Mouse (Mus musculus) megakaryocyte-erythroid progenitor cell, adult 5-6 weeks (primary cell): ENCODE measurements around the gene Sesn1. TPM values are rescaled to one million over a fixed set of nuclear protein-coding genes. Genes with fewer than 3 reads are reported as not detected.
"Not testable (repeated sequence)": the region's sequence is repeated elsewhere in the genome, so short reads cannot be mapped to it uniquely, and the experiment has no call there.

Source experiments
- ATAC-seq: replicated peaks from 2 replicates; pipeline ENCODE4 v1.8.0; 2016; ENCODE audit warnings: mild to moderate bottlenecking, inconsistent platforms; ENCODE audit not compliant: severe bottlenecking, poor library complexity, low FRiP score, low TSS enrichment
- total RNA-seq, 2 experiments: library from RNA; stranded (forward) in 1 of 2; stranded (reverse) in 1 of 2; fragments of 200-1000, 215-1000 nt in 1 of 2; fragments of >200 nt in 1 of 2; fragmentation: Nextera tagmentation in 1 of 2; gene quantifications; 2 replicates each; pipeline ENCODE4 v1.2.3; 2014 to 2017

The Sesn1 gene
- total RNA-seq, 2 experiments from 2014 or later = 20.4 to 22.6 TPM

DNA sequence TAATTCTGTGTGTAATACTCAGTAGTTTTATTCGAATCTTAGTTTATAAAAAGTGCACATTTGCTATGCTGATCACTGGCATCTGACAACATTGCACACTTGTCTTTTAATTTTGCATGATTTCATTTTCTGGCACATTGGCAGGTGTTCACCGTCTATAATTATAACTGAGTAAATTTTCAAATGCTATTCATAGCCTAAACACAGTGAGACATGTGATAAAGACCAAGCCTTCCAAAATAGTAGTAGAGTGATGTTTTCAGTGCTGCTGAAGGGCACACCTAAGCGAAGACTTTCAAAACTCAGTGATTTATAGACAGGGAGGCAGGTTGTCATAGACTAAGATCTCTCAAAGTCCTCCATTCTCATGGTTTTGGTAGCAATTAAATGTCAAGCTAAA lies 9.6 kb downstream of the Sesn1 start:
- ATAC-seq = no peak

DNA sequence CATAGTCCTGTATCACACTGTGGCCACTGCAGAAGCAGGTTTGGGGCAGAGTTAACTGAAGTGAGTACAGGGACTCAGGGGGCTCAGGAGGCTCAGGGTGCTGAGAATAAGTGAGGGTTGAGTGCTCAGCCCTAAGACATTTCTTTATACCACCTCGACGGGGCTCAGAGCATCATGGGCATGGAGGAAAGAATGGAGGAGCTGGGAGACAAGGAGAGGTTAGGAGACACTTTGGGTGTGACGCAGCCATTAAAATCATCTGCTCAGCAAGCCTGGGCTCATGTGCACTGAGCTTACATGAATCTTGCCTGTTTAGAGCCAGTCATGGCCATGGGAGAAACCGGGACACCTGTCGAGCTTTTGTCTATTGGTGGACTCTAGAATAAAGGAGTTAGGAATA lies 10.7 kb downstream of the Sesn1 start:
- no peak for ATAC-seq

DNA sequence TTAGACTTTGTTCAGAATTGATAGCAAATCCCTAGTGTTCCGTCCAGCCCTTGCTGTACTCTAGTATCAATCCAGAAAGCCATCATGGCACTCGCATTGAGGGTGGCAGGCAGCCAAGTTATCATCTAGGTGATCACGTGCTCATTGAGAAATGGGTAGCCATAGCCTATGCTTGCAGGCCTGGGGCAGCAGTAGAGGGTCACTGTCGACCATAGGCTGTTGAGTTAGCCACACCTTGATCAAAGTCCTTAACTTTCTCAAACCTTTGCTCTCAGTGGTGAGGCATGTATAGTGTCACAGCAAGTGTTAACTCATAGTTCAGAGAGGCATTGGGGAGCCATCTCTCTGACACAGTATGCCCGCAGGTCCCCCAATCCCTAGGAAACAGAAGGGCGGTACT lies 11.4 kb downstream of the Sesn1 start:
- ATAC-seq = no peak

- ATAC-seq = no peak
Measured at GRCm38 (mm10) chr10:41822573-41823281, 13.0 kb downstream of the Sesn1 start.

GRCm38 (mm10) chr10:41823282-41823675 lies 13.5 kb downstream of the Sesn1 start:
- ATAC-seq = not testable (repeated sequence)

GRCm38 (mm10) chr10:41823916-41824315 lies 14.2 kb downstream of the Sesn1 start:
- ATAC-seq = no peak

GRCm38 (mm10) chr10:41825041-41825440 lies 15.3 kb downstream of the Sesn1 start:
- ATAC-seq = no peak

DNA sequence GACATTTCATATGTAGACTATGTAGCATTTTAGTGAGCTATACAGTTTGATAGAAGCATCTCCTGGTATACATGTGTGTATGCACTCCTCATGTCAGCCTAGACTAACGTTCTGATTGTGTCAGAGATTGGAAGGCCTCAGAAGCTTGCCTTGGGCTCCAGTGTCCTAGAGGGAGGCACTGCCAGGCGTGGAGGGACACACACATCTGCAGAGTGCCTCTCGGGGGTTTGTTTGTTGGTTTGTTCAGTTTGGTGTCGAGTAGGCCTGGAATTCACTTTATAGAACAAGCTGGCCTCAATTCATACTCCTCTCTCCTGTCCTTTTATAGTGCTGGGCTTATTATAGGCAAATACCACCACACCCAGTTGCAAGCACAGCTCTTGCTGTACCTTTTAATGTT lies 16.3 kb downstream of the Sesn1 start:
- ATAC-seq = no peak

DNA sequence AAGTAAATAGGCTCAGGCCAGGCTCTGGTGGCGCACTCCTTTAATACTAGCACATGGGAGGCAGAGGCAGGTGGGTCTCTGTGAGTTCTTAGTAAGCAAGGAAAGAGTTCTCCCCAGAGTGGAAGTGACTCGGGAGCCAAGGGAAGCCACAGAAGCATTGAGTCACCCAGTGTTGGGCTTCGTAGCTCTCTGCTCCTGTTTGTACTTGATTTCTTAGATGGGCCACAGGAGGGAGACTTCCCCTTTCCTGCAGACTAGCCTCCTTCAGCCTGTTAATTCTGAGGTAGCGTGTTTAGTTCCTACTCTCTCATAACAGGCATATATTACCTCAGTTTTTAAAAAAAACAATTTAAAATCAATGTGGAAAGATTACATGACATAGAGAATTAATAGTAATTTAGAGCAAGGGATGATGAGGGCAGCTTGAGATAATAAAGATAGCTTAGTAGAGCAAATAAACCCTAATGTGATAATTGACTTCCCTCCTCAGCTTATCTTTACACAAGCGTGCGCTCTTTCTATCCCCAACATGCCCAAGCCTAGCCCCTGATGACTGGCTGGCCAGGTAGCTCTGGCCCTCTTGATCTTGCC lies 16.9 kb downstream of the Sesn1 start:
- no peak for ATAC-seq

DNA sequence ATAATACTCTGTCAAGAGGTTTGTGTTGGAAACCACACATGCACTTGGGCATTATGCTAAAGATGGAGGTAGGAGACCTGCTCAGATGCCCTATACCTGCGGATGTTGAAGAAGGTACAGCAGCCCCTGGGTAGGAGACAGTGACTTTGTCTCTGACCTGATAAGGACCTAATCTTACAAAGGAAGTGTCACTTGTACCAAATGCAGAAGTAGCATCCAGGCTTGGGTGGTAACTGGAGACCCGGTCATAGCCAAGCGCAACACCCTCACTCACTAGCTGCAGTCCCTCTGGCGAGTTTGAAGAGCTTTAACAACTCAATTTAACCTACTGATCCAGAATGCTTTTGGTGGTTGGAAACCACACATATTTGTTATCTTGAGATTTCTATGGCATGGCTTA lies 18.0 kb downstream of the Sesn1 start:
- ATAC-seq = no peak

- ATAC-seq = no peak
Measured at GRCm38 (mm10) chr10:41829191-41829590, 19.5 kb downstream of the Sesn1 start.

DNA sequence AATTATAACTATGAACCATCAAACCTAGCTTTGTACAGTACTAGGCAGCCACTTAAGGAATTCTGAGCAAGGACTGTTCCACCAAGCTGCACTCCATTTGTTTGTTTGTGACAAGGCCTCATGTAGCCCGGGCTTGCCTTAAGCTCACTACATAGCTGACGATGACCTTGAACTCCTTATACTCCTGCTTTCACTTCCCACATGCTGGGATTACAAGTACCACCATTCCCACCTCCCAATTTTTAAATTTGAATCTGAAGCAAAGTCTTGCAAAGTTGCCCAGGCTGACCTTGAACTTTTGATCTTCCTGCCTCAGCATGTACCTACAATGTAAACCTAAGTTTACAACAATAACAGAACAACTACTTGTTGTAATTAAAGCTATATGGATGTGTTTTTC lies 20.2 kb downstream of the Sesn1 start:
- no peak for ATAC-seq

- no peak for ATAC-seq
Measured at GRCm38 (mm10) chr10:41830445-41830844, 20.7 kb downstream of the Sesn1 start.

DNA sequence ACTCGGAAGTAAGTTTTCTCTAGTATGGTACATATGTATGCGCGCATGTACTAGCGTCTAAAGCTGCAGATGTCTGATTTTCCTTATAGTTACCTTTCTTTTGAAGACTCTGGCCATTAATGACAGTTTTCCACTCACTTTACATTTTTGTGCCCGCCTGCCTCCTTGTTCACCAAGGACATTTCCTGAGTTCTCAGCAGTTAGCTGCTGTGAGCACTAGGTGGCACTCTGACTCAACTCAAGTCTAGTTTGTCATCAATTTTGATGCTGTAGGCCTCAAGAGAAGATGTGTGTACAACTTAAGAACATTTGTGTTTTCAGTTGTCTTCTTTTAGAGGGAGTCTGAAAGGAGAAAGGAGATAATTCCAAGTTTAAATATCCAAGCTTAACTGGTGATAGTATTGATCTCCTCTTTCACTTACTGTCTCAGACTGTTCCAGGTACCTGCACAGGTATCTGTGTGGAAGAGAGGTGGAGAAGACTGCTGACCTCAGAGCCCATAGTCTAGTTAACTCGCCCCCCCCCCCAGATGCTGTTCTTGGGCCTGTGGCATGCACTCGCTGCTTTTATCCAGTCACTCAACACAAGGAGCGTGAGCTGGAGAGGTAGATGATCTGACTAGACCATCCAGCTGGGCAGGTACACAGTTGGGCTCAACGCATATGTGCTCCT lies 21.3 kb downstream of the Sesn1 start:
- peak; percentile 61; the same call in 1 of the 2 replicates for ATAC-seq

DNA sequence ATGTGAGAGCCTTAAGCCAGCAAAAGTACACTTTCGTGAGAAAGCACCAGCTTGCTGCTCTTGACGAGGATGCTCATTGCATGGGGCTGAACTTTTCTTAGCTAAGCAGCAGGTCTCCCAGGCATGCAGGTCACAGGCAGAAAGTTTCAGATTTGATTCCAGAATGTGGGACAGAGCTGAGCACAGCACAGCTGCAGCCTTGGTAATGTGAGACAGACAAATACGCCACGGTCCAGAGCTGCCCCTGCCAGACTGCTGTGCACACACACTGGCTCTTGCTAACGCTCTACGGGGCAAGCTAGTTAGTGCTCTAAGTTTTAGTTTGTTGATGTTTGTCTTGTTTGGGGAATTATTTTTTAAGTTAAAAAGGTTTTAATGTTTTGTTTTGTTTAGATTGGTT lies 22.5 kb downstream of the Sesn1 start:
- no peak for ATAC-seq

GRCm38 (mm10) chr10:41834131-41834530 lies 24.4 kb downstream of the Sesn1 start:
- ATAC-seq = no peak

DNA sequence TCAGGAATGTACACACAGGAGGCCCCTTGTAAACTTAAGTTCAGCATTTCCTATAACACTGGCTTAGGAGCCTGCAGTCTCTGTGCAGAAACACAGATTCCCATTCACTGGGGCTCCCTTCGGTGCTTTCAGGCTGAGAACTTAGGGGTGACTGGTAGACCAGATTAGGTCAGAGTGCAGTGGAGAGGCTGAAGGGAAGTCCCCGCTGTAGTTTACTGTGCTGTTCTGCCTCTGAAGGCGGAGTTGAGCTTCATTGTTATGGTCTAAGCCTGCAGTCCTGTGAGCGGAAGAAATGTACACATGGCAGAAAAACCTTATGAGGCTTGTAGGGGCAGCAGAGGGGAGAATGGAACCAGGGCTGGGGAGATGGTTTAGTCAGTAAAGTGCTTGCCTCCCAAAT lies 29.2 kb downstream of the Sesn1 start:
- ATAC-seq = no peak

GRCm38 (mm10) chr10:41847737-41848136 lies 38.0 kb downstream of the Sesn1 start:
- 0 out of 2 replicates have a peak, but pooled peaks have one; percentile 47 for ATAC-seq

DNA sequence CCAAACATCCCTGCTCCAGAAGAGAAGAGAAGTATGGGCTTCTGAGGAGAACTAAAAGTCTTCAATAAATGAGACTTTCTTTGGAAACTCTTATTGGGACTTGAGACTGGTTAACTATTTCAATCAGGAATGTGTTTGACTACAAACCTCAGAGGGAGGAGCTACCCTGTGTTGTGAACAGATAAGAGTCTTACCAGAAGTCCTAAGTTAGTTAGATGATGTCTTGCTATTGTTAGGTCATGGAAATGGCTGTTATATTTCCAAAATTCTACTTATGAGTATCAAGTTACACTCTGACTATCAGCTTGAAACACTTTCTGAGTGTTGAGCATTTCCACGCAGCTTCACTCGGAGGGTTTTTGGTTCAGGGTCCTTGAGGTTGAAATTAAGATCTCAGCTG lies 39.0 kb downstream of the Sesn1 start:
- peak; percentile 99 for ATAC-seq

DNA sequence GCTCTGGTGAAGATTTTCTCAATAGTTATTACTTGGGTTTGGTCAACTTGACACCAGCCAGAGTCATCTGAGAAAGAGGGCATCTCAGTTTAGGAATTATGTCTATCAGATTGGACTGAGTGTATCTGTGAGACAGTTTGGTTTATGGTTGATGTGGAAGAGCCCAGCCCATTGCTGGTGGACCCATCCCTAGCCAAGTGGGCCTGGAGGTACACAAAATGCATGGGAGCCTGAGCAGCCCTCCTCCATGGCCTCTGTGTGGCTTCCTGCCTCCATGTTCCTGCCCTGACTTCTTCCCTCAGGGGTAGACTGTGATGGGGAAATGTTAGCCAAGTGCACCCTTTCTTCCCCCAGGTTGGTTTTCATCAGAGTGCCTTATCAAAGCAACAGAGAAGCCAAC lies 50.1 kb downstream of the Sesn1 start:
- ATAC-seq = no peak

DNA sequence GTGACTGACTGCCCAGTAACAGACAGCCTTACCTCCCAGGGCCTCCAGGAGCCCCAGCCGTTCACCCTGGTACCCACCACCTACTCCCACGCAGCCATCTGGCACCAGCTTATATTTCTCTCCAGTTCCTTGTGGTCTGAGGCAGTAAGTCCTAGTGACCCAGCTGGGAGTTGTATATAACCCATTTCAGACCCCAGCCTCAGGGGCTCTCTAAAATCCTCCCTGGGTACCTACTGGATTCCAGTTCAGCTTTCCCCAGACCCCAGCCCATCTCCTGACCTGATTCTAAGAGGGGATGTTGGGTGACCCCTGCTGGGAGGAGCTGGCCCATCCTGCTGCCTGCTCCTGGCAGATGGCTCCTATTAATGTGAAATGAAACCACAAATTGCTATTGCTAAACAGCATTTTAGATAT lies 50.5 kb downstream of the Sesn1 start:
- ATAC-seq = no peak
